ENCODE assay signal across 9 mouse cellular contexts in genomic region chr5:27854290-27854689, GRCm38 (mm10). TPM values are rescaled to one million over a fixed set of nuclear protein-coding genes. Genes with fewer than 3 reads are reported as not detected.
DNase-seq lines count a peak whose midpoint lies in the region; ATAC-seq and TF ChIP-seq lines count a peak whose summit lies in the region.
"Had no signal": no experiment of that assay in that cellular context is flagged by ENCODE, and none has a peak within 500 bp of the region (broad histone marks: within the 10 kb centered on the region; RNA-seq: fewer than 3 reads in every experiment).

No protein-coding gene starts in this region.

- TF ChIP-seq CTCF in kidney, postnatal 0 days (IDR thresholded peaks at IDR 0.05; ENCODE audit: low read depth) = peak; percentile 68

- peak; percentile 21 for DNase-seq in kidney, postnatal 0 days (ENCODE audit: low spot score)
- DNase-seq in 3T3-L1 (ENCODE audit: low read depth, low spot score) = peak; percentile 67
- DNase-seq in 416B (ENCODE audit: low read depth) = peak; percentile 40
- DNase-seq in c-Kit-positive CD71-negative TER-119-negative erythroid progenitor cells, embryonic 14.5 days (ENCODE audit: low read depth) = peak; percentile 16
- no peak for DNase-seq in forebrain, embryonic 14.5 days (ENCODE audit: low spot score)
- no peak for DNase-seq in yolk sac, embryonic 10.5 days (ENCODE audit: low spot score)

- 61% methylated on average over 1 of the region's 1 CpGs for WGBS in kidney, postnatal 0 days
- WGBS in kidney, embryonic 15.5 days = 60% methylated on average over 1 of the region's 1 CpGs
- WGBS in forebrain, embryonic 14.5 days = 59% methylated on average over 1 of the region's 1 CpGs

- H3K9ac ChIP-seq in kidney, postnatal 0 days (ENCODE audit: low read depth, low read length) = no peak overlapping the region
- no peak overlapping the region for H3K9ac ChIP-seq in kidney, embryonic 15.5 days
- H3K9ac ChIP-seq in forebrain, embryonic 14.5 days (ENCODE audit: low read length) = no peak overlapping the region
- H3K9ac ChIP-seq: neural tube, embryonic 13.5 days had no signal

- H3K4me1 ChIP-seq in kidney, postnatal 0 days (replicated peaks; ENCODE audit: insufficient read depth, low read length) = no peaks in the 10 kb centered on the region
- H3K4me1 ChIP-seq in kidney, embryonic 15.5 days = no peaks in the 10 kb centered on the region
- H3K4me1 ChIP-seq in forebrain, embryonic 14.5 days (ENCODE audit: control insufficient read depth, insufficient read depth, low read length) = no peaks in the 10 kb centered on the region
- H3K4me1 ChIP-seq: neural tube, embryonic 13.5 days had no signal

- H3K27me3 ChIP-seq in kidney, postnatal 0 days (ENCODE audit: insufficient read depth, low read length) = no peaks in the 10 kb centered on the region
- H3K27me3 ChIP-seq in kidney, embryonic 15.5 days = no peaks in the 10 kb centered on the region
- no peaks in the 10 kb centered on the region for H3K27me3 ChIP-seq in forebrain, embryonic 14.5 days (replicated peaks; ENCODE audit: control insufficient read depth, insufficient read depth, low read length)
- H3K27me3 ChIP-seq: neural tube, embryonic 13.5 days had no signal

- no peak for ATAC-seq in kidney, postnatal 0 days (replicated peaks; ENCODE audit: low FRiP score, low read depth)
- ATAC-seq in kidney, embryonic 15.5 days (replicated peaks; ENCODE audit: low FRiP score) = no peak
- ATAC-seq in forebrain, embryonic 14.5 days = no peak

- H3K27ac ChIP-seq in kidney, postnatal 0 days = no peak overlapping the region
- H3K27ac ChIP-seq in kidney, embryonic 15.5 days = no peak overlapping the region
- no peak overlapping the region for H3K27ac ChIP-seq in forebrain, embryonic 14.5 days (ENCODE audit: low read depth, low read length)
- H3K27ac ChIP-seq: neural tube, embryonic 13.5 days had no signal

- H3K4me3 ChIP-seq in kidney, postnatal 0 days (replicated peaks; ENCODE audit: low read depth, low read length) = no peak overlapping the region
- no peak overlapping the region for H3K4me3 ChIP-seq in kidney, embryonic 15.5 days (replicated peaks)
- no peak overlapping the region for H3K4me3 ChIP-seq in forebrain, embryonic 14.5 days (ENCODE audit: low read depth, low read length)
- H3K4me3 ChIP-seq: neural tube, embryonic 13.5 days had no signal

- H3K9me3 ChIP-seq in kidney, postnatal 0 days (replicated peaks; ENCODE audit: low read length) = no peaks in the 10 kb centered on the region
- no peaks in the 10 kb centered on the region for H3K9me3 ChIP-seq in kidney, embryonic 15.5 days (replicated peaks)
- no peaks in the 10 kb centered on the region for H3K9me3 ChIP-seq in forebrain, embryonic 14.5 days (replicated peaks; ENCODE audit: control insufficient read depth, low read length)

- H3K4me2 ChIP-seq in kidney, postnatal 0 days (ENCODE audit: low read length) = no peak overlapping the region
- no peak overlapping the region for H3K4me2 ChIP-seq in kidney, embryonic 15.5 days
- H3K4me2 ChIP-seq in forebrain, embryonic 14.5 days (ENCODE audit: low read length) = no peak overlapping the region
- H3K4me2 ChIP-seq: neural tube, embryonic 13.5 days had no signal

- no peaks in the 10 kb centered on the region for H3K36me3 ChIP-seq in kidney, postnatal 0 days (ENCODE audit: insufficient read depth, low read length)
- H3K36me3 ChIP-seq in kidney, embryonic 15.5 days = no peaks in the 10 kb centered on the region
- no peaks in the 10 kb centered on the region for H3K36me3 ChIP-seq in forebrain, embryonic 14.5 days (ENCODE audit: control insufficient read depth, insufficient read depth, low read length)
- H3K36me3 ChIP-seq: neural tube, embryonic 13.5 days had no signal

RNA-seq across cellular contexts. Expression of gene Htr5a, which starts 12.3 kb away (rescaled TPM):
- not detected in 2 replicates for polyA plus RNA-seq in kidney, postnatal 0 days (2015; fragmentation: Nextera tagmentation; extraction: Ambion mirVana)
- polyA plus RNA-seq in kidney, embryonic 15.5 days (2015; fragmentation: Nextera tagmentation; extraction: Ambion mirVana) = not detected in 2 replicates
- polyA plus RNA-seq in forebrain, embryonic 14.5 days (2014; fragmentation: Nextera tagmentation; extraction: Ambion mirVana) = 0.71 and 0.77 TPM in 2 replicates
- polyA plus RNA-seq: liver, embryonic 16.5 days had no signal

Comparison
In these comparisons a context has a peak if more than half of its experiments do, and no peak if none do; other contexts are left out.
1. DNase-seq: peak in kidney, postnatal 0 days (single experiment), 3T3-L1 (single experiment), 416B (single experiment) and c-Kit-positive CD71-negative TER-119-negative erythroid progenitor cells, embryonic 14.5 days (single experiment); none in forebrain, embryonic 14.5 days (single experiment) and yolk sac, embryonic 10.5 days (single experiment).